Mouse (Mus musculus) heart, postnatal 0 days (tissue): ENCODE data around the gene Cic.

ENCODE experiments used
- CTCF ChIP-seq: IDR thresholded peaks from 2 replicates; pipeline ENCODE4 v1.5.1; 2016; ENCODE audit warnings: antibody characterized with exemption, control low read depth, low read depth
- EP300 ChIP-seq: IDR thresholded peaks from 2 replicates; pipeline ENCODE4 v1.6.1; 2016; ENCODE audit warnings: antibody characterized with exemption, low read depth

- TF ChIP-seq CTCF (no peak), EP300 (no peak)
Measured at GRCm38 (mm10) chr7:25290463-25290862, 23.0 kb downstream of the Cic start.
